Mouse (Mus musculus) Muller cell, postnatal 12 days (primary cell): ENCODE data around the gene Pla2g7.
A peak's percentile ranks its signal among the peaks of the same experiment; 100 is the strongest.

Experiments
- DNase-seq: peaks from one replicate; pipeline ENCODE4 v3.0.0-alpha.2; 2015; ENCODE audit errors: inconsistent ontology term

Gene Pla2g7

DNA sequence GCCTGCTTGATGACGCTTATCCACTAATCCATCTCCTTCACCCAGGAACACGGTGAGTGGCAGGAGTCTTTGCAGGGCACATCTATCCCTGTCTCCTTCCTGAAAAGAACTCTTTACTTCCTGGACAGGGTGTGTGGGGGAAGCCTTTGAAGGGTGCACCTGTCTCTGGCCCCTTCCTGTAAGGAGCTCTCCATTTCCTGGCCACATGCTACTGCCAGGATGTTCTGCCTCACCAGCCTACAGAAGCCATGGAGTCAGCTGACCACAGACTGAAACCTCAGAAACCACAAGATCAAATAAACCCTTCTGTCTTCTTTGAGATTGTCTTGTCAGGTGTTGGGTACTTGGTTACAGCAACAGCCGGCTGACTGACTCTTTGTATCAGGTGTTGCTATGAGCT lies 77.2 kb downstream of the Pla2g7 start:
- no peak for DNase-seq

DNA sequence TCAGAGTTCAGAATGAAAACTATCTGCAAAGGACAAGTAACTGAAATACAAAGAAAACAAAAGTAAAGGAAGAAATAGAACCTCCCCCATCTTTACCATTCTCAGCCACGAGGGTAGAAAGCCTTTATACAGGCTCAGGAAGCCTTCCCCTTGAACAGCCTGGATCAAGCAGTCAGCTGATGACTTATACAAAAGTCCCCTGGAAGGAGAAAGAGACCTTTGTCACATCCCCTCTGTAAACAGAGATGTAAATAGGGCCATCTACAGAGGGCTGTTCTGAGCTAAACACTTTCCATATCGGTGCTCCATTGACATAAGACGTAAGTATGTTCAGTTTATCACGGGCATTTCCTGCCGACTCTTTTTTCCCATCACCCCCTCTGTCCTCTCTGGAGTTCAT lies 79.0 kb downstream of the Pla2g7 start:
- DNase-seq = no peak

DNA sequence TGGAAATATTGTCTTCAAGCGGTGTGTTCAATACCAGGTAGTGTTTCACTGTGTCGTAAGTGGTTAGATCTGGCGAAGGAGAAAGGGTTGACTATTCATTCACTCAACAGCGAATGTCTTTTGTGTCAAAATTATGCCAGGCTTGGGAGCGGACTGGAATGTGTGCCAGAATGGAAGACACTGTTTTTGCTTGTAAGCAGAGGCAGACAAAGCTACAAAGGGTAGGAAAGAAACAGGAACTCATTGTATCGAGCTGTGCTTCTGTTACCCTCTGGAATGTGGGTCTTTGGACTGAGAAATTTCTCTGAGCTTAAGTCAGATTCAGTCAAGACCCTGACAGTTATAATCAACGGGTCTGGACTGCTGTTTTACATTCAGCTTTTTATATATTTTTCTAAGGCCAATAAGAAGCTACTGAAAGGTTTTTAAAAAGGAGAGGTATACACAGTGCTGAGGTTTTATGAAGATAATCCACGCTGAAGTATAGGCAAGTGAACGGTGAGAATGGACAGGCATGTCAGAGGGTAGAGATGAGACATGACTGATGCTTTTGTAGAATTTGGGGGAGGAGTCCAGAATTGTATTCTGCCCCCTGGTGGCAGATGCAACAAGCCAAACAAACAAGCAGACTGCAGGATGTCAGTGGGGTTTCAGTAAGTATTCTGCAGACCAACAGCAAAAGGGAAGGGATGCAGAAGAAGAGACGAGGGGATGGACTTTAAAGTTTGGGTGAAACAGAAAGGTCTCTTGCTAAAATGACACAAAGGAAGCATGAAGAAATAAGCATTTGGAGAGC lies 81.9 kb downstream of the Pla2g7 start:
- peak; percentile 89 for DNase-seq

DNA sequence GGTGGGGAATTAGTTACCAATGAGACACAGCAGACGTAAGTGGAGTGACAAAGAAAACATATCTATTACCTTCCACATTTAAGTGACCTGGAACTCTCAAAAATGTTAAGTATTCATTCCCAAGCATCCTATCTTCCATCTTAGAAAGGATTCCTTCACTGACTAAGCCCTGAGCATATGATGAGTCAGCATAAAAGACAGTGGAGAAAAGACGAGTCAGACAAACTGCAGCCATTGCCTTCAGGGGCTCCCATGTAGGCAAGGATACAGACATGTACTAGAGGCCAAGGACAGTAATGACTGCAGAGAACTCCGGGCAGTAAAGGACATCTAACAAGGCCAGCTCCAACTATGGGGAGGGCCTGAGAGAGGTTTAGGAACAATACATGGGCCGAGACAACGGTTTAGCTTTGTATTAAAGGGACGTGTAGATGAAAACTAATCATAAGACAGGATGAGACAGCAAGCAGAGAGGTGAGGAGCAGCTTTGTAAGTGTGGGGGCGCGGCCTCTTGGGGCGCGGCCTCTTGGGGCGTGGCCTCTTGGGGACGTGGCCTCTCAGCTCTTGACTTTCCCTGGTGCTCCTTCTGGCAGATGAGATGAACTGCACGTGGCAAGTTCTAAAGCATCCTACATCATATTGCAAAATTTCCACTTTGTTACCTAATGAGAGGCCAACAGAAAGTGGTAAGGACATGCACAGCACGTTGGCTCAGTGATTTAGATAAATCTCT lies 83.6 kb downstream of the Pla2g7 start:
- no peak for DNase-seq
